Mouse (Mus musculus) brain, adult 2 months (tissue): ENCODE results near the gene Prl2a1.
"Not testable (repeated sequence)": the region's sequence is repeated elsewhere in the genome, so short reads cannot be mapped to it uniquely, and the experiment has no call there.

Experiments used
- DNase-seq: peaks from one replicate; pipeline ENCODE4 v3.0.0; 2011; ENCODE audit warnings: low read depth, low spot score

Prl2a1 gene

DNA sequence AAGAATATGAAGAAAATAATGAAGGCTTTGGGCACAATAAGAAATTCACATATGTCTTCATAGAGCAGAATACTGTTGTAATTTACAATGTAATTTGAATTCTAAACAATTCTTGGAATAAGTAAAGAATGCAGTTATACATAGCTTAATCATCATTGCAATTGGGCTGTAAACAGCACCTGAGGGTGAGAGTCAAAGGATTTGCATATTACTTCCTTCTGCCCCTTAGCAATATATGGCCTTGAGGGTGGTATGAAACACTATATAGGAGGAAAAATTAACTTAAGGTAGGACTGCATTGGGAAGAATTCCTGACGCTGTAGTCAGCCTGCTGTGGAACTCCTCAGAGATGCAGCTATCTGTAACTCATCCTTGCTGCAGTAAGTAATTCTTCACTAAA lies at the start of gene Prl2a1:
Prl2a1 (plus strand) TSS at position 301 of the 400 bp plus-strand sequence.
- no peak for DNase-seq

DNA sequence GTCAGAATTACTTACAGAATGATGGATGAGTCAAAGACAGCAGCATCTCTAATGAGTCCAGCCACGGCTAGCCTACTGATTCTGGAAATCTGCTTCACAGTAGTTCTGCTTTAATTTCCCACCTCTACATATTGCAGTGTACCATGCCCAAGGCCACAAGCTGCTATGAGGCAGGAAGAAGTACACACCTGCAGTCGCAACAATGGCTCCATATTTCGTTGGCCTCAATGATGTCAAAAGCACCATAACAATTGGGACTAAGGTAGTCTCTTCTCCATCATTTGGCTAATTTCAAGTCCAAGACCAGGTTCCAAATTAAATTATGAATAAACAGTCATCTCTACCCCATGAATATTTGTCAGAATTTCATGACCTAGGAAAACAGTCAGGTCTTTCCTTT lies 20.8 kb upstream of the Prl2a1 start, which contains the start of gene Prl7c1:
Prl7c1 (minus strand) TSS at position 101 of the 400 bp plus-strand sequence.
- DNase-seq = not testable (repeated sequence)

DNA sequence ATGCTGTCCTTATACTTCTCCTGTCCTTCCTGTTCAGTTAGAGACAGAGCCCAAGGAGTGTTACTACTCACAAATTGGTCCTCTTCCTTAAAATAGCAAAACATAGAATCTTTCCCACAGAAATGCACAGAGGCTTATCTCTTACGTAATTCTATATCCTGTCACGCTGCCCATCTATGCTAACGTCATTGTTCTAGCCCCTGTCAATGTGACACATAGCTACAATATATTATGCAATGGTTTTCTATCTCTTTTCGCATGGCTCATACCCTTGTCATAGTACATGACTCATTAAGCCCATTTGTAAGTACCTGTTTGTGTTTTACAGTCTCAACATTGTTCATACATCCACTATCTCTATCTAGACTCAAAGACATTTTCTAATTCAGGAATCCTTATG lies 2.2 kb upstream of the Prl2a1 start:
- DNase-seq = no peak

DNA sequence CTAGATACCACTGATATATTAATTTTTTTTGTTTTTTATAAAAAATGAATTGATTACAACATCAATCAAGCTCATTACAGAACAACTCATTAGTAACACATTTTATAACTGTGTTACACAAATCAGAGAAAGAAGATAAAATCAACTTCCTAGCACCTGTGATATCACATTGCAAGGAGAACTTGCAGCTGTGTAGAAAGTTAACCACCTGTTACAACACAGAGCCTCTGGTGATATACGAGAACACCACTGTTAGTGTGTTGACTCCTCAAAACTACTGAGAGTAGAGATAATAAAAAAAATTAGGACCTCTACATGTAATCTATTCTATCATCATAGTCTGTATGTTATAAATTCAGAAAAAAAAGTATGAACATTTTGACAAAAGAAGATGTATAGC lies 1.3 kb downstream of the Prl2a1 start:
- DNase-seq = no peak

DNA sequence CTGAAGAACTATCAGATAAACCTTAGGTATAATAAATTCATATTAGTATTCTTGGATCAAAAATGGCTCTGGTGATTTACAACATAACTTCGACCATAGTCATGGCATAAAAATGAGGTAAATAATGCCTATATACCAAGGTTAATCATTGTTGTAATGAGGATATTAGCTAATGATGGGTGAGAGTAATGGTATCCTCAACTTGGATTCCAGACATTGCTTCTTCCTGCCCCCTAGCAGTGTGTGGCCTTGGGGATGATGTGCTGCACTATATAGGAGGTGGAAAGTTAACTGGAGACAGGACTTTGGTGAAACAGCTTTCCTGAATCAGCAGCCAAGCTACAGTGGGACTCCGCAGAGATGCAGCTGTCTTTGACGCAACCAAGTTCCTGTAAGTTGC lies 47.6 kb downstream of the Prl2a1 start, which contains the start of gene Prl2c1:
Prl2c1 (plus strand) TSS at position 301 of the 400 bp plus-strand sequence.
- DNase-seq = no peak
